Mouse (Mus musculus) CD4-positive, CD25-positive, alpha-beta regulatory T cell, adult 2 months (primary cell): ENCODE measurements around the gene Gm136.
A peak's percentile ranks its signal among the peaks of the same experiment; 100 is the strongest.

Experiments used
- DNase-seq: peaks from one replicate; pipeline ENCODE4 v3.0.0-alpha.2; 2012; ENCODE audit warnings: low read depth, low spot score

Gm136 gene

GRCm38 (mm10) chr4:34715062-34715461 lies 41.0 kb downstream of the Gm136 start:
- no peak for DNase-seq

- DNase-seq, result no peak
These were observed 47.9 kb downstream of the Gm136 start for GRCm38 (mm10) chr4:34708127-34708526.

- DNase-seq, result no peak
These were observed 48.8 kb downstream of the Gm136 start for GRCm38 (mm10) chr4:34707248-34707647.

GRCm38 (mm10) chr4:34703029-34703428 lies 53.0 kb downstream of the Gm136 start:
- no peak for DNase-seq

GRCm38 (mm10) chr4:34702231-34702630 lies 53.8 kb downstream of the Gm136 start:
- DNase-seq, result no peak

GRCm38 (mm10) chr4:34701528-34701927 lies 54.5 kb downstream of the Gm136 start:
- DNase-seq, result peak; percentile 72
